Mouse (Mus musculus) midbrain, embryonic 14.5 days (tissue): ENCODE results near the gene Il5. TPM values are rescaled to one million over a fixed set of nuclear protein-coding genes. Genes with fewer than 3 reads are reported as not detected.

Source experiments
- ATAC-seq: fragments of 200-750 bp; cut with Nextera tagmentation; 2 replicates; pipeline ENCODE4 v1.8.0; 2017; ENCODE audit warnings: moderate number of reproducible peaks, moderate library complexity; ENCODE audit not compliant: low FRiP score, low TSS enrichment
- DNase-seq: peaks from one replicate; pipeline ENCODE4 v3.0.0-alpha.2; 2015
- H3K27ac ChIP-seq: fragments of 300-500 bp; sonication (generic); replicated peaks from 2 replicates; pipeline ENCODE4 v1.5.1; 2014; ENCODE audit warnings: mild to moderate bottlenecking, low read depth, low read length, moderate library complexity
- H3K27me3 ChIP-seq: fragments of 300-500 bp; sonication (generic); 2 replicates; pipeline ENCODE4 v1.6.1; 2014; ENCODE audit warnings: low read length, control low read depth, mixed read lengths; ENCODE audit not compliant: control insufficient read depth, insufficient read depth
- H3K36me3 ChIP-seq: fragments of 300-500 bp; sonication (generic); 2 replicates; pipeline ENCODE4 v1.6.1; 2014; ENCODE audit warnings: low read length, control low read depth; ENCODE audit not compliant: control insufficient read depth, insufficient read depth
- H3K4me1 ChIP-seq: fragments of 300-500 bp; sonication (generic); 2 replicates; pipeline ENCODE4 v1.6.1; 2014; ENCODE audit warnings: mild to moderate bottlenecking, antibody characterized with exemption, low read length, control low read depth; ENCODE audit not compliant: control insufficient read depth, insufficient read depth
- H3K4me2 ChIP-seq: fragments of 300-500 bp; sonication (generic); 2 replicates; pipeline ENCODE4 v1.6.1; 2014; ENCODE audit warnings: mild to moderate bottlenecking, low read length, moderate library complexity
- H3K4me3 ChIP-seq: fragments of 300-500 bp; sonication (generic); replicated peaks from 2 replicates; pipeline ENCODE4 v1.5.1; 2014; ENCODE audit warnings: low read depth, low read length
- H3K9ac ChIP-seq: fragments of 300-500 bp; sonication (generic); replicated peaks from 2 replicates; pipeline ENCODE4 v1.6.1; 2014; ENCODE audit warnings: mild to moderate bottlenecking, low read length, moderate library complexity
- H3K9me3 ChIP-seq: fragments of 300-500 bp; sonication (generic); 2 replicates; pipeline ENCODE4 v1.6.1; 2016; ENCODE audit warnings: low read length, control low read depth, mixed read lengths; ENCODE audit not compliant: control insufficient read depth
- WGBS: fragments of 180-500 bp; shearing (Covaris S2); extraction: QIAGEN DNeasy Blood & Tissue Kit; methylation state at CpG from one replicate; pipeline ENCODE4 v1.1.7; 2014; 5-methylcytosine and 5-hydroxymethylcytosine counted together
- polyA plus RNA-seq: library from polyadenylated mRNA; unstranded; fragments of >200 nt; fragmentation: Nextera tagmentation; extraction: Ambion mirVana; gene quantifications from 2 replicates; pipeline ENCODE4 v1.2.1, GENCODE M21; 2014

Il5 gene
- not detected in 2 replicates for polyA plus RNA-seq

GRCm38 (mm10) chr11:53720715-53721114 is at the start of gene Il5:
Gene Il5, plus strand, starts transcription at chr11:53720794.
- no peaks in the 10 kb centered on the region for H3K27me3 ChIP-seq
- no peaks in the 10 kb centered on the region for H3K9me3 ChIP-seq
- H3K27ac ChIP-seq = no peak within 1 kb of the TSS
- H3K36me3 ChIP-seq = no peaks in the 10 kb centered on the region
- H3K4me3 ChIP-seq = no peak within 1 kb of the TSS
- no peak within 1 kb of the TSS for H3K4me2 ChIP-seq
- 89% methylated on average over 6 of the region's 6 CpGs for WGBS
- DNase-seq (no peak), ATAC-seq (no peak)
- no peak within 1 kb of the TSS for H3K9ac ChIP-seq
- H3K4me1 ChIP-seq = no peaks in the 10 kb centered on the region

DNA sequence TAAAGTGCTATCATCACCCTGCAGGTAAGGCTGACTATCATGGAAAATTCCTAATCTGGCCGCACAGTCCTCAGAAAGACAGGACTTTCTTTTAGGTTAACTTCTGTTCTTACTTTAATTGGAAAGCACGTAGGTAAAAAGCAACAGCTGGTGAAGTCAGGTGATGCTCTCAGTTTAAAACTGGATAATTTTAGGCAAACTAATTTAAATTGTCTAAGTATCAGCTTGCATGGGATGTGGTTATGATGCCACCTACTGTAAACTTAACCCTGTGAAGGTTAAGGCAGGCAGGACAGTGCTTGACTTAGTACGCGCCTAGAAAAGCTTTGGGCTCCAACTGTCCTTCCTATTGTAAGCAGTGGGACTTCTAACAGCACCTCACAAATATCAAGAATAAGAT is 49.2 kb upstream of the Il5 start:
- H3K4me3 ChIP-seq = no peak overlapping the region
- peaks cover 34% of the 10 kb centered on the region for H3K36me3 ChIP-seq
- H3K9ac ChIP-seq = no peak overlapping the region
- WGBS = 97% methylated on average over 4 of the region's 4 CpGs
- H3K27ac ChIP-seq = no peak overlapping the region
- no peaks in the 10 kb centered on the region for H3K4me1 ChIP-seq
- no peak for DNase-seq
- no peak for ATAC-seq
- H3K27me3 ChIP-seq = no peaks in the 10 kb centered on the region
- H3K9me3 ChIP-seq = no peaks in the 10 kb centered on the region
- no peak overlapping the region for H3K4me2 ChIP-seq

- no peaks in the 10 kb centered on the region for H3K4me1 ChIP-seq
- no peaks in the 10 kb centered on the region for H3K9me3 ChIP-seq
- no peak overlapping the region for H3K9ac ChIP-seq
- WGBS = 92% methylated on average over 4 of the region's 4 CpGs
- no peak overlapping the region for H3K27ac ChIP-seq
- no peak overlapping the region for H3K4me3 ChIP-seq
- peaks cover 25% of the 10 kb centered on the region for H3K36me3 ChIP-seq
- ATAC-seq (no peak), DNase-seq (no peak)
- no peak overlapping the region for H3K4me2 ChIP-seq
- no peaks in the 10 kb centered on the region for H3K27me3 ChIP-seq
Measured at GRCm38 (mm10) chr11:53680141-53680540, 40.5 kb upstream of the Il5 start.

DNA sequence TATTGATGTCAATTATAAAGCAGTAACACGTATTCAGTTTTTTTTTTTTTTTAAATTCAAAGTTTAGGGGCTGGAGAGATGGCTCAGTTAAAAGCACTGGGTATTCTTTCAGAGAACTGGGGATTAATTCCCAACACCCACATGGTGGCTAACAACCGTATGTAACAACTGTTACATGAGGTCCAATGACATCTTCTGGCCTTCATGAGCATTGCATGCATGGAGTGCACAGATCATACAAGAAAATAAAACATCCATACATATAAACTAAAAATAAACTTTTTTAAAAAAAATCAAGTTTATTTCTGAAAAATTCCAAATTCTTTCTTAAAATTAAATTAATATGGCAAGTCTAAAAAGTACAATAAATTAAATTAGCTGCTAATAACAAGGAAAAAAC is 38.9 kb upstream of the Il5 start:
- Histone ChIP-seq H3K36me3 (peaks cover 27% of the 10 kb centered on the region), H3K27me3 (no peaks in the 10 kb centered on the region), H3K27ac (no peak overlapping the region), H3K9me3 (no peaks in the 10 kb centered on the region), H3K9ac (no peak overlapping the region), H3K4me2 (no peak overlapping the region), H3K4me1 (no peaks in the 10 kb centered on the region), H3K4me3 (no peak overlapping the region)
- 92% methylated on average over 2 of the region's 2 CpGs for WGBS
- DNase-seq = no peak
- ATAC-seq = no peak

DNA sequence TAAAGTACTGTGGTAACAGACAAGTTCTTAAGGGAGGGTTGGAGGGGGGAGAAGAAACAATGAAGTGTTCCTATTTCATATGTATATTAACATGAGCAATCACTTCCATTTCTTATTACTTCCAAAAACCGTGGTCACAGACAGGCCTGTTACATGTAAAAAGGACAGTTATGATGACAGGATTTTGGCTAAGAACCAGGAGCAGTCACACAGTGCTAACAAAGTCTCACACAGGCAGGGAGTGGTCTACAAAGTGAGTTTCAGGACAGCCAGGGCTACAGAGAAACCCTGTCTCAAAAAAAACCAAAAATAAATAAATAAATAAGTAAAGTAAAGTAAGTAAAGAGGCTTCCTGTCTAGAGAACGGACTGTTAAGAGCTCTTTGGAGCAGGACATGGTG is 38.4 kb upstream of the Il5 start:
- Histone ChIP-seq H3K4me3 (no peak overlapping the region), H3K9ac (no peak overlapping the region), H3K4me2 (no peak overlapping the region), H3K4me1 (no peaks in the 10 kb centered on the region), H3K9me3 (no peaks in the 10 kb centered on the region), H3K27ac (no peak overlapping the region), H3K27me3 (no peaks in the 10 kb centered on the region), H3K36me3 (peaks cover 27% of the 10 kb centered on the region)
- DNase-seq (no peak), ATAC-seq (no peak)
- WGBS = 87% methylated on average over 2 of the region's 2 CpGs

GRCm38 (mm10) chr11:53682994-53683530 is 37.5 kb upstream of the Il5 start:
- no peaks in the 10 kb centered on the region for H3K9me3 ChIP-seq
- WGBS = 95% methylated on average over 9 of the region's 9 CpGs
- no peak overlapping the region for H3K4me2 ChIP-seq
- H3K4me1 ChIP-seq = no peaks in the 10 kb centered on the region
- ATAC-seq (no peak), DNase-seq (no peak)
- no peaks in the 10 kb centered on the region for H3K27me3 ChIP-seq
- no peak overlapping the region for H3K4me3 ChIP-seq
- H3K27ac ChIP-seq = no peak overlapping the region
- no peak overlapping the region for H3K9ac ChIP-seq
- H3K36me3 ChIP-seq = peaks cover 23% of the 10 kb centered on the region

DNA sequence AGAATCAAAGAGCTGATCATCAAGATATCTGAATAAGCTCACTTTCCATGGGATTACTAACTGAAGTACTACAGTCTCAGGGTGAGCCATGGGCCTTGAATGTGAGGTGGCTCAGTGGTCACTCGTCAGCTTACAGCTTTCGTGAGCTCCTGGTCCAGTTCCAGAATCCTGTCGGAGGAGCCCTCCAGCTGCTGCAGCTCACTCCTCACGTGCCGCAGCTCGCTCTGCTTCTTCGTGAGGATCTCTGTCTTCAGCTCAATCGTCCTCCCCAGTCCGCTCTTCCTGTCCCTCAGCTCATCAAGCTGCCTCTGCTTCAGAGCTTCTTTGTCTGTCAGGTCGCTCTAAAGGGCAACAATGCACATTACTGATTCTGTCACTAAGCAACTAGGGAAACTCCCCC is 28.6 kb upstream of the Il5 start:
- H3K4me1 ChIP-seq = no peaks in the 10 kb centered on the region
- no peaks in the 10 kb centered on the region for H3K27me3 ChIP-seq
- ATAC-seq (no peak), DNase-seq (peak; percentile 46)
- peak overlapping the region; percentile 45; the same call in 1 of the 2 replicates for H3K27ac ChIP-seq
- peak overlapping the region; percentile 22; the same call in 1 of the 2 replicates for H3K4me2 ChIP-seq
- H3K4me3 ChIP-seq = no peak overlapping the region
- H3K9me3 ChIP-seq = no peaks in the 10 kb centered on the region
- H3K36me3 ChIP-seq = peaks cover 12% of the 10 kb centered on the region; the same call in 1 of the 2 replicates
- peak overlapping the region; percentile 42; the same call in 1 of the 2 replicates for H3K9ac ChIP-seq
- 39% methylated on average over 10 of the region's 10 CpGs for WGBS

DNA sequence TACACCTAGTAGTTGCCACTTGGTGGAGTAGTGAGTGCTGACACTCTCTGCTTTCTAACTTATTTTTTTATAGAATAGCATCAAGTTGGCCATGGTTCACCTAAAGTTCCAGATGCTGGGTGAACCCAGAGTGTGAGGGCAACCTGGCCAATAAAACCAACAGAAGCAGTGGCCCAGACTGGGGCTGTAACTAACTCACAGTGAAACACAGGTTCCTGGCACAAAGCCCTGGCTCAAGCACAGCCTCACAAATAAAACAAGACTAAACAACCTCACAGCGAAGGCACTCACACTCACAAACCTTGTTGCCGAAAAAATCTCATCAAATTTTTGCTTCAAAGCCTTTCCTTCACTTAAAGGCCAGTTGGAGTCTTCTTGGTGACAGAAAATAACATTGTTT is 22.1 kb upstream of the Il5 start:
- peaks cover 15% of the 10 kb centered on the region; the same call in 1 of the 2 replicates for H3K36me3 ChIP-seq
- H3K4me2 ChIP-seq = no peak overlapping the region
- ATAC-seq (no peak), DNase-seq (no peak)
- H3K9me3 ChIP-seq = no peaks in the 10 kb centered on the region
- no peak overlapping the region for H3K9ac ChIP-seq
- H3K27ac ChIP-seq = no peak overlapping the region
- H3K4me1 ChIP-seq = no peaks in the 10 kb centered on the region
- H3K27me3 ChIP-seq = no peaks in the 10 kb centered on the region
- no peak overlapping the region for H3K4me3 ChIP-seq
- WGBS = 91% methylated on average over 2 of the region's 2 CpGs

DNA sequence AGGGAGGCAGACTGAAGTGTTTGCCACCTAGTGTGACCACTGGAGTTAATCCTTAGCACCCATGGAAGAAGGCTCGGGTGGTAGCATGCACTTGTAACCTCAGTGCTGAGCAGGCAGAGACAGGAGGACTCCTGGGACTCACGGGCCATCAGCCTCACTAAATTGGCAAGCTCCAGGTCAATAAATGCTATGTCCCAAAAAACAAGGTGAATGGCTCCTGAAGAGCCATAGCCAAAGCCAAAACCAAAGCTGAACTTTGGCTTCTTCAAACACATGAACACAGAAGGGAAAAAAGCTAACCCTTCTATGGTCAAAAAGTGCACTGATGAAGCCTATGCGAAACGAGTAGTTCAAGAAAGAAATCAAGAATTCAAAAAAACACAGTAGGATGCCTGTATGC is 21.2 kb upstream of the Il5 start:
- H3K9ac ChIP-seq = no peak overlapping the region

More for the DNA sequence above, 21.2 kb upstream of the Il5 start:
- no peak for DNase-seq
- WGBS = 94% methylated on average over 4 of the region's 4 CpGs
- H3K36me3 ChIP-seq = peaks cover 15% of the 10 kb centered on the region; the same call in 1 of the 2 replicates
- no peak overlapping the region for H3K4me3 ChIP-seq
- no peak overlapping the region for H3K27ac ChIP-seq
- no peak overlapping the region for H3K4me2 ChIP-seq
- no peak for ATAC-seq
- H3K27me3 ChIP-seq = no peaks in the 10 kb centered on the region
- H3K9me3 ChIP-seq = no peaks in the 10 kb centered on the region
- H3K4me1 ChIP-seq = no peaks in the 10 kb centered on the region
